Mouse (Mus musculus): ENCODE results near the gene Abhd2. TPM values are rescaled to one million over a fixed set of nuclear protein-coding genes. Genes with fewer than 3 reads are reported as not detected.

Gene Abhd2
- polyA plus RNA-seq, 1 experiment from 2014 or later = 16.3 TPM

DNA sequence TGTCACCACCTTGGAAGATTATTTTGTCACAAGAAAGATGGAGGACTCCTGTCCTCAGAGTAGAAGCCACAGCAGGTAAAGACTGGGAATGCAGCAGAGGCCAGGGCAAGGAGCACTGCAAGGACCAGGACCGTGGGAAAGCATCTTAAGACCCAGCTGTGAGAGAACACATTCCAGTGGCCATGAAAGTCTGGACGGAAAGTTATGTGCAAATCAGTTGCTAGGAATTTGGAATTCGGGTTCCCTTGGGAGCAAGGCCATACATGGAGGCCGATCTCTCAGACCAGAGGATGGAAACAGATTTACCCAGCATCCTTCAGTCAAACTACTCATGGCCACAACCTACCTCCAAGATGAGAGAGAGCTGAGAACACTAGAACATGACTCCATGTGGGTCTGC lies 29.8 kb upstream of the Abhd2 start:
- no peak overlapping the region for H3K27ac ChIP-seq (ENCODE audit: low read depth, low read length)
- no peaks in the 10 kb centered on the region for H3K36me3 ChIP-seq (ENCODE audit: control insufficient read depth, insufficient read depth, low read length)
- H3K9me3 ChIP-seq (ENCODE audit: control insufficient read depth, low read length) = no peaks in the 10 kb centered on the region
- no peak overlapping the region for H3K4me3 ChIP-seq (ENCODE audit: low read length)
- H3K9ac ChIP-seq (ENCODE audit: low read depth, low read length) = no peak overlapping the region
- H3K27me3 ChIP-seq (replicated peaks; ENCODE audit: control insufficient read depth, insufficient read depth, low read length) = no peaks in the 10 kb centered on the region
- peaks cover 9% of the 10 kb centered on the region for H3K4me1 ChIP-seq (ENCODE audit: control insufficient read depth, insufficient read depth, low read depth, low read length)
- ATAC-seq = no peak
- WGBS = 64% methylated on average over 4 of the region's 4 CpGs
- no peak overlapping the region for H3K4me2 ChIP-seq (ENCODE audit: low read length)

DNA sequence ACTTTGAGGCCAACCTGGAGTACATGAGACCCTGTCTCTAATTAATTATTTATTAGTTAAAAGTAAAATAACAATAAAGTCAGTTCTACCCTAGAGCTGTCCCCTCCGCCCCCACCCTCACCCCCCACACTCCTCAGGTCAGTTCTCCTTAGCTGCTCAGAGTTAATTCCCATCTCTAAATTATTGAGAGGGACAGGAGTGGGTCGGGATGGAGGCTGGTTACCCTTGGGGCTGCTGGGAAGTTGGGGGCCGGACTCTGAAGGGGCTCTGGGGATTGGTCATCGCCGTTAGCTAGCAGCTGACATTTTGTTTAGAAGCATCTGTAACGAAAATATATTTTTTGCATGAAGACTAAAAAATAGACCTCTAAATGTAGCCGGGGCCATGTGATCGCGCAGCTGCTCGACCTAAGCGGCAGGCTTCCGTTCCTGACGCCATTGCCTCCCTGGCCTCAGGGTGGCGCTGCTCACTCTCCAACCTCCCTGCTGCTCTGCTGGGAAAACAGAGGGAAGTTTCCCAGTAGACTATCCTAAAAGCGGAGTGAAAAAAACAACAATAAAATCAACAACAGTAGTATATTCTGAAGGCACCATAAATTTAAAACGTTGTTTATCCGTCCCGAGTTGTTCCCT lies 26.8 kb upstream of the Abhd2 start:
- no peak overlapping the region for H3K9ac ChIP-seq (ENCODE audit: low read depth, low read length)
- 17% methylated on average over 18 of the region's 18 CpGs for WGBS
- peak overlapping the region; percentile 14 for H3K4me3 ChIP-seq (ENCODE audit: low read length)

DNA sequence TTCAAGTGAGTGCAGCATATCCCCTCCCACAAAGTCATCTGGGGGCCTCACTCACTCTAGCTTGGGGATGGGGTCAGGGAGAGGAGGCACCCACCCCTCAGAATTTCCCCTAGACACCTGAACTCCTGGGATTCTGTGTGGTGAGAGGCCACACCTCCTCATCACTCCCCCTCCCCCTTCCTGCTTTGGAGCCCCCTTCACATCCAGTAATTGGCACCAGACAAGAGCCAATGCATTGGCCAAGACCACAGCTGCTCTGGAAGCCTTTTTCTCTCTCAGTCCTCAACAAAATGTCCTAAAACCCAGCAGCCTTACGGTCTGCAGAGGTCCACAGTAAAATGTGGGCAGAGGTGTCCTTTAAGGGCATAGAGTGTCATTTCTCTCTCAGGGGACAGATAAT lies 25.6 kb upstream of the Abhd2 start:
- Histone ChIP-seq H3K4me2 (ENCODE audit: low read length) (no peak overlapping the region), H3K4me1 (ENCODE audit: control insufficient read depth, insufficient read depth, low read depth, low read length) (peaks cover 9% of the 10 kb centered on the region), H3K9ac (ENCODE audit: low read depth, low read length) (no peak overlapping the region), H3K4me3 (ENCODE audit: low read length) (no peak overlapping the region), H3K9me3 (ENCODE audit: control insufficient read depth, low read length) (no peaks in the 10 kb centered on the region), H3K27ac (ENCODE audit: low read depth, low read length) (peak overlapping the region; percentile 40; the same call in 1 of the 2 replicates), H3K27me3 (replicated peaks; ENCODE audit: control insufficient read depth, insufficient read depth, low read length) (no peaks in the 10 kb centered on the region), H3K36me3 (ENCODE audit: control insufficient read depth, insufficient read depth, low read length) (no peaks in the 10 kb centered on the region)
- WGBS = 72% methylated on average over 1 of the region's 1 CpGs
- 0 out of 2 replicates have a peak, but pooled peaks have one; percentile 15 for ATAC-seq

More for the DNA sequence above, 26.8 kb upstream of the Abhd2 start:
- H3K4me2 ChIP-seq (ENCODE audit: low read length) = peak overlapping the region; percentile 48
- peak; percentile 59 for ATAC-seq
- no peaks in the 10 kb centered on the region for H3K36me3 ChIP-seq (ENCODE audit: control insufficient read depth, insufficient read depth, low read length)
- no peaks in the 10 kb centered on the region for H3K9me3 ChIP-seq (ENCODE audit: control insufficient read depth, low read length)
- H3K27ac ChIP-seq (ENCODE audit: low read depth, low read length) = no peak overlapping the region
- no peaks in the 10 kb centered on the region for H3K27me3 ChIP-seq (replicated peaks; ENCODE audit: control insufficient read depth, insufficient read depth, low read length)
- H3K4me1 ChIP-seq (ENCODE audit: control insufficient read depth, insufficient read depth, low read depth, low read length) = peaks cover 9% of the 10 kb centered on the region

DNA sequence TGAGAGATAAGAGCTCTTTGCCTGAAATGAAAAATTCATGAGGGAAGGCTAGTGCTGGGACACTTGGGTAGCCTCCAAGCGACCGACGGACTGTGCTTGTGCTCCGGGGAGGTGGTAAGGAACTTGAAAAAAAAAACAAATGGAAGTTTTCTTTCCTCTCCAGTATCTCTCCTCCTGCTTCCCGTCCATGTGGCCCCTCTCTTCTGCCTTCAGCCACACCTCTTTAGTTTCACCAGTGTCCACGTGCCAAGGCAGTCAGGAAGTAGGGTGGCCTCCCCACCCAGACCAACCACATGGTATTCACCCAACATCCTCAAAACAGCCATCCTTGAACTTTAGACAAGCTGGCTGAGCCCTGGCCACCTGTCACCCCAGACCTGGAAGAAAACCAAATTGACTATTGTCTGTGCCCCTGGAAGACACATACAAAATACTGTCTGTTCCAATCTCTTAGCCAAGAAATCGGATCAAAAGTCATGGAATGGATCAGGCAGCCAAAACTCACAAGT lies 25.1 kb upstream of the Abhd2 start:
- no peak overlapping the region for H3K4me2 ChIP-seq (ENCODE audit: low read length)
- no peaks in the 10 kb centered on the region for H3K27me3 ChIP-seq (replicated peaks; ENCODE audit: control insufficient read depth, insufficient read depth, low read length)
- no peak overlapping the region for H3K4me3 ChIP-seq (ENCODE audit: low read length)
- H3K9ac ChIP-seq (ENCODE audit: low read depth, low read length) = no peak overlapping the region
- 0 out of 2 replicates have a peak, but pooled peaks have one; percentile 46 for ATAC-seq
- no peaks in the 10 kb centered on the region for H3K36me3 ChIP-seq (ENCODE audit: control insufficient read depth, insufficient read depth, low read length)
- peaks cover 9% of the 10 kb centered on the region for H3K4me1 ChIP-seq (ENCODE audit: control insufficient read depth, insufficient read depth, low read depth, low read length)
- H3K9me3 ChIP-seq (ENCODE audit: control insufficient read depth, low read length) = no peaks in the 10 kb centered on the region
- WGBS = 44% methylated on average over 7 of the region's 7 CpGs
- H3K27ac ChIP-seq (ENCODE audit: low read depth, low read length) = peak overlapping the region; percentile 40; the same call in 1 of the 2 replicates

DNA sequence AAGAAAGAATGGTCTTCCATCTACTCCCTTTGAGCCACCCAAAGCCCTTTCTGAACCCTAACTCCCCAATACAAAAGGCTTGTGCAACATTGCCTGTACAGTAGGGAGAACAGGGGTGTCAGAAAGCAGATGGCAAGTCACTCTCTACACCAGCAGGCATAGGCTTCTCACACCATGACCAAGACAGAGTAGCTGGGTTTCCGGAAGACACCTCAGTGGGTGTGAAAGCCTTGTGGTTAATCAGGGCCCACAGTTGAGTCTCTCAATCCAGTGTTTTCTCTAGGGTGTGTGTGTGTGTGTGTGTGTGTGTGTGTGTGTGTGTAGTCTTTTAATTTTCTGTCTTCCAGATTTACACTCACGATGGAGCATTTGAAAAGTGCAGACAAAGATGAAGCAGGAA lies 23.4 kb upstream of the Abhd2 start:
- Histone ChIP-seq H3K4me2 (ENCODE audit: low read length) (no peak overlapping the region), H3K36me3 (ENCODE audit: control insufficient read depth, insufficient read depth, low read length) (no peaks in the 10 kb centered on the region), H3K4me3 (ENCODE audit: low read length) (no peak overlapping the region), H3K27me3 (replicated peaks; ENCODE audit: control insufficient read depth, insufficient read depth, low read length) (no peaks in the 10 kb centered on the region), H3K27ac (ENCODE audit: low read depth, low read length) (no peak overlapping the region), H3K4me1 (ENCODE audit: control insufficient read depth, insufficient read depth, low read depth, low read length) (peaks cover 9% of the 10 kb centered on the region), H3K9me3 (ENCODE audit: control insufficient read depth, low read length) (no peaks in the 10 kb centered on the region), H3K9ac (ENCODE audit: low read depth, low read length) (no peak overlapping the region)
- ATAC-seq = no peak
- WGBS = 85% methylated on average over 2 of the region's 2 CpGs

DNA sequence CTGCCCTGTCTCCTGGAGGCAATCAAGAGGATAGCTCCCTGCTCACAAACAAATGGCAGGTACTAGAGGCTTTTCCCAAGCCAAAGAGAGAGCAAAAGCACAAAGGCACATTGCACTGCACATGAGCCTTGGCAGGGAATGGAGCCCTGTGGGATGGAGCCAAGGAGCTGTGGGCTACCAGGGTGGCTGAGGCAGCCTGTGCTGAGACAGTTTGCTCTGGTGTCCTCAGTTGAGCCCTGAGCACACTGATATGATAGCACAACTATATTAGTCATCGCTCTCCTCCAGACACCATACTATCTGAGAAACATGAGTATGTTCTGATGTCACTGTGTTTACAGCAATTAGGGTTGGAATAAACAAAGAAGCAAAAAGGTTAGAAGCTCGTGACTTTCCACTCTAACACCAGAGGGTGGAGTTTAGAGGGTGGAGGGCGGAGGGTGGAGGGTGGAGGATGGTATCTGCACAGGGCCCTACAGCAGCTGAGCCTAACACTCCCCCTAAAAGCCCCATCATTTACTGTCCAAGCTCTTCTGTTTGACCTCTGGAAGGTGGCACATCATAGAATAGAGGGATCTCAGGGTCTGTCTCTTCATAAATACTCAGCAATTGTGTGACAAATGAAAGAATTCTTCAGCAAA lies 18.6 kb upstream of the Abhd2 start:
- no peaks in the 10 kb centered on the region for H3K4me1 ChIP-seq (ENCODE audit: control insufficient read depth, insufficient read depth, low read depth, low read length)
- no peak overlapping the region for H3K9ac ChIP-seq (ENCODE audit: low read depth, low read length)
- H3K27ac ChIP-seq (ENCODE audit: low read depth, low read length) = no peak overlapping the region
- WGBS = 77% methylated on average over 3 of the region's 3 CpGs
- H3K27me3 ChIP-seq (replicated peaks; ENCODE audit: control insufficient read depth, insufficient read depth, low read length) = no peaks in the 10 kb centered on the region
- no peaks in the 10 kb centered on the region for H3K9me3 ChIP-seq (ENCODE audit: control insufficient read depth, low read length)
- no peak overlapping the region for H3K4me3 ChIP-seq (ENCODE audit: low read length)
- H3K4me2 ChIP-seq (ENCODE audit: low read length) = no peak overlapping the region
- no peaks in the 10 kb centered on the region for H3K36me3 ChIP-seq (ENCODE audit: control insufficient read depth, insufficient read depth, low read length)
- ATAC-seq = no peak

DNA sequence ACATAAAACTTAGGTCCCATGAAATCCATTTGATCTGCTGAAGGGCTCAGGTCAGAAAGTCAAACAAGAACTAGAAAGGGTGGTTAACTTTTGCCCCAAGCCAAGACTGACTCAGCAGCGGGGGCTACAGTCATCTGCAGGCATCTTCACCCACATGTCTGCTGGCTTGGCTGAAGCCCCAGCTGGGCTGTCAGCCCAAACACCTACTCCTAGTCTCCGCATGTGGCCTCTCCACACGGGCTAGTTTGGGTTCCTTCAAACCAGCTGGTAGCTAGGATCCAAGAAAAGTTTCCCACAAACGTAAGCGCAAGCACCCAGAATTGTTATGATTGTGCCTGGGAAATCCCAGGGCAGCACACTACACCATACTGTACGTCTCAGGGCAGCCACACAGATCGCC lies 17.6 kb upstream of the Abhd2 start:
- 90% methylated on average over 7 of the region's 7 CpGs for WGBS
- no peaks in the 10 kb centered on the region for H3K4me1 ChIP-seq (ENCODE audit: control insufficient read depth, insufficient read depth, low read depth, low read length)
- no peaks in the 10 kb centered on the region for H3K36me3 ChIP-seq (ENCODE audit: control insufficient read depth, insufficient read depth, low read length)
- H3K4me3 ChIP-seq (ENCODE audit: low read length) = no peak overlapping the region
- H3K27me3 ChIP-seq (replicated peaks; ENCODE audit: control insufficient read depth, insufficient read depth, low read length) = no peaks in the 10 kb centered on the region
- no peak overlapping the region for H3K27ac ChIP-seq (ENCODE audit: low read depth, low read length)
- H3K9ac ChIP-seq (ENCODE audit: low read depth, low read length) = no peak overlapping the region
- no peaks in the 10 kb centered on the region for H3K9me3 ChIP-seq (ENCODE audit: control insufficient read depth, low read length)
- no peak for ATAC-seq
- H3K4me2 ChIP-seq (ENCODE audit: low read length) = no peak overlapping the region

DNA sequence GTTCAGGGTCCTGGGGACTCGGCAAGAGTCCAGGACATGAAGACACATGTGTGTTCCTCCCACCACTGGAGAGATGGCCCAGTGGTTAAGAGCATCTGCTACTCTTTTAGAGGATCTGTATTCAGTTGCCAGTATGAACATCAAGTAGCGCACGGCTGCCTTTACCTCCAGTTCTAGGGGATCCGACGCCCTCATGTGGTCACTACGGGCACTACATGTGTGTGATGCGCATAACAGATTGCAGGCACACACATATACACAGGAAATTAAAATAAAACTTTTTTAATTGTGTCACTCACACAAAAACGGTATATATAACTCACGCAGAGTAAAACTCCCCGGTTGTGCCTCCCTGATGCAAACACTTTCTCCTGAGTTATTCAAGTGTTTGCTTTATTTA lies 17.2 kb upstream of the Abhd2 start:
- H3K36me3 ChIP-seq (ENCODE audit: control insufficient read depth, insufficient read depth, low read length) = no peaks in the 10 kb centered on the region
- H3K27me3 ChIP-seq (replicated peaks; ENCODE audit: control insufficient read depth, insufficient read depth, low read length) = no peaks in the 10 kb centered on the region
- no peaks in the 10 kb centered on the region for H3K9me3 ChIP-seq (ENCODE audit: control insufficient read depth, low read length)
- no peaks in the 10 kb centered on the region for H3K4me1 ChIP-seq (ENCODE audit: control insufficient read depth, insufficient read depth, low read depth, low read length)
- no peak overlapping the region for H3K27ac ChIP-seq (ENCODE audit: low read depth, low read length)
- ATAC-seq = no peak
- no peak overlapping the region for H3K4me2 ChIP-seq (ENCODE audit: low read length)
- H3K4me3 ChIP-seq (ENCODE audit: low read length) = no peak overlapping the region
- H3K9ac ChIP-seq (ENCODE audit: low read depth, low read length) = no peak overlapping the region
- WGBS = 88% methylated on average over 10 of the region's 10 CpGs

DNA sequence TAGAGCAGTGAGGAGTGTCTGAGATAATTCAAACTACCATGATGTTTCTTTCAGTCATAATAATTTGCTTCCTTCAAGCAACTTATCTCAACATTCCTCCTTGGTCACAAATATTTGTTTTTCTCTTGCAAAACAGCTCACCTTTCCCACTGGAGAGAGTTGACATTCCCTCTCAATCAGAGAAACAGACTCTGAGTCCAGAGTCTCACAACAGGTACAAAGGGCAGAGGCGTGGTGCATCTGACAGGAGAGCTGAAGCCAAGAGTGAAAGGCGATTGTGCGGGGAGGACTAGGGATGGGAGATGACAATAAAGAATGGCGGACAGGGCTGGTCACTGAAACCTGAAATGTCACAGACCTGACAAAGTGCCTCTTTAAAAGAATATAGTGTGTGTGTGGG lies 16.3 kb upstream of the Abhd2 start:
- Histone ChIP-seq H3K27ac (ENCODE audit: low read depth, low read length) (no peak overlapping the region), H3K4me3 (ENCODE audit: low read length) (no peak overlapping the region), H3K4me1 (ENCODE audit: control insufficient read depth, insufficient read depth, low read depth, low read length) (no peaks in the 10 kb centered on the region), H3K27me3 (replicated peaks; ENCODE audit: control insufficient read depth, insufficient read depth, low read length) (no peaks in the 10 kb centered on the region), H3K4me2 (ENCODE audit: low read length) (no peak overlapping the region), H3K9ac (ENCODE audit: low read depth, low read length) (no peak overlapping the region), H3K9me3 (ENCODE audit: control insufficient read depth, low read length) (peaks cover 2% of the 10 kb centered on the region; the same call in 1 of the 2 replicates), H3K36me3 (ENCODE audit: control insufficient read depth, insufficient read depth, low read length) (no peaks in the 10 kb centered on the region)
- 93% methylated on average over 4 of the region's 4 CpGs for WGBS
- no peak for ATAC-seq
